Mouse (Mus musculus): ENCODE results near the gene Pxmp4.

- TF ChIP-seq CTCF (IDR thresholded peaks at IDR 0.05; ENCODE audit: low read depth, low read length) (peak; percentile 45), POLR2A (IDR thresholded peaks at IDR 0.05; ENCODE audit: insufficient read depth, low read length) (no peak)
Measured at GRCm38 (mm10) chr2:154646634-154647033, 43.1 kb upstream of the Pxmp4 start.

Measured in ES-Bruce4 (cell line).